Mouse (Mus musculus) testis, postnatal 14 days (tissue): Measurements from ENCODE around the gene Maip1.
A peak's percentile ranks its signal among the peaks of the same experiment; 100 is the strongest.

ENCODE experiments used
- DNase-seq: peaks from one replicate; pipeline ENCODE4 v3.0.0; 2021; ENCODE audit warnings: low spot score

Gene Maip1

DNA sequence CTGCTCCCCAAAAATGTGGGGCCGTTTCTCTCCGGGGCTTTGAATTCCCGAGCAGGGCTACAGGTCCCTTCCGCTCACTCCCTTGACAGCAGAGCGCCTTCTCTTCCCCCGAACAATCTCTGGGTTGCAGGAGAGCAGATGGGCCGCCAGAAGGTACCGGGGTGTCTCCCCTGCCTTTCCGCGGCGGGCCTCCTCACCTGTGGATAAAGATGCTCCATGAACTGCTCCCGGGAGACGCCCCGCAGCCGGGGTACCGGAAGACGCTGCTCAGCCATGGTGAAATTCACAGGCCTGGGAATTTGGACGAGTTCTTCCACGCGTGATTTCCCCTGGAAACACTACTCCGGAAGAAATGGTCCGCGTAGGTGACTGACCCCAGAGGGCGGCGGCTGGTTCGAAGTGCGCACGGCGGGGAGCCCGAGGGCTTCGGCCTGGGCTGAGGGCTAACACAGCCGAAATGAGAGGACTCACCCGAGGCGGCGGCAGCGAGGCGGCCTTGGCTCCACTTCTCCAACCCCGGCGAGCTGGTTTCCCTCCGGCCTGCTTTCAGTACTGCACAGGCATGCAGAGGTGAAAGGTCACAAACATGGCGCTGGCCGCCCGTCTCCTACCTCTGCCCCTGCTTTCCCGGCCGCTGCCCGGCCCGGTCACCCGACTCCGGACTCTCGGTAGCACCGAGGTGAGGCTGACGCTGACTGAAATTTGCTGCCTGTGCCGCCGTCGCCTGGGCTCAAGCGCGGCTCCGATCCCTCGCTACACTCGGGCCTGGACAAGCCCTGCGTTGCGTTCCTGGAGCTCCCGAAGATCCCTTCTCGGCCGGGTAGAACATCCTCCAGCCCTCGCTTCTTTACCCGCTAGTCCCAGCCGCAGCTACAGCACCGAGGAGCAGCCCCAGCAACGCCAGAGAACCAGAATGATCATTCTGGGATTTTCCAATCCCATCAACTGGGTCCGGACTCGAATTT lies at the start of gene Maip1, which contains the start of gene Tyw5:
Maip1 (plus strand) TSS at position 142 of the 965 bp plus-strand sequence.
Tyw5 (minus strand) TSS at position 915 of the 965 bp plus-strand sequence.
- DNase-seq = peak; percentile 84

- DNase-seq = no peak
Measured at GRCm38 (mm10) chr1:57358546-57358945, 47.6 kb upstream of the Maip1 start.

GRCm38 (mm10) chr1:57367446-57367845 lies 38.7 kb upstream of the Maip1 start:
- no peak for DNase-seq

DNA sequence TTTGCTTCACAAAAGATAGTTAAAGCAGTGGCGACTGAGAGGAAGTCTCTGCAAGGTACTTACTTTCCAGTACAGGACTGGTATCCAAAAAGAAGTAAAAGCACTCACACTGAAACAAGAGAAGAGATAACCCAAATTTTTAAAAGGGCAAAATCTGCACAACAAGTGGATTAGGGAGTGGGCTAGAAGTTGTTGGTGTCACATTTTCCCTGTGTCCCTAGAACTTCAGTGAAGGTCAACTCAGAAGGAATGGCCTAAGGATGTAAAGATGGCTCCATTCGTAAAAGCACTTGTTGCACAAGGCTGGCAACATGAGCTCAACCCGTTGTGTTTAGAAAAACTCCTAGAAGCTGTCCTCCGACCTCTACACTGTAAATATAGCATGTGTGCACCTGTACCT lies 37.0 kb upstream of the Maip1 start:
- no peak for DNase-seq

- DNase-seq = no peak
Measured at GRCm38 (mm10) chr1:57370451-57370850, 35.7 kb upstream of the Maip1 start.

DNA sequence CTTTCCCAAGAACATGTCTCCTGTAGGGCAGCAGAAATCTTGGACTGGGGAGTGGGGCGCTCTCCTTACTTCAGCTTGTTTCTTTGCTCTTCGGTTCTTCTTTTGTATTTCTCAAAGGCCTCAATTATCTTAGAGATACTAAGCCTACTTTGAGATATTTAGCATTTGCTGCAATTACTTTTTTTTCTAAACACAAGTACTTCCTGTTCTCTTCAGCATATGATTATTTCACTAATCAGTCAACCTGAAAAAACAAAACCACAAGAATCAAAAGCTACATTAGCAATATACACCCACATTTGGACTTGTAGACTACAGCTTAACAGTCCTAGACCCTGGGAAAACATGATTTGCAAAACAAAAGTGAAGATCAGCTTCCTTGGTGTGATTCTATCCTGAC lies 30.9 kb upstream of the Maip1 start:
- no peak for DNase-seq

- no peak for DNase-seq
Measured at GRCm38 (mm10) chr1:57376806-57377205, 29.3 kb upstream of the Maip1 start.

DNA sequence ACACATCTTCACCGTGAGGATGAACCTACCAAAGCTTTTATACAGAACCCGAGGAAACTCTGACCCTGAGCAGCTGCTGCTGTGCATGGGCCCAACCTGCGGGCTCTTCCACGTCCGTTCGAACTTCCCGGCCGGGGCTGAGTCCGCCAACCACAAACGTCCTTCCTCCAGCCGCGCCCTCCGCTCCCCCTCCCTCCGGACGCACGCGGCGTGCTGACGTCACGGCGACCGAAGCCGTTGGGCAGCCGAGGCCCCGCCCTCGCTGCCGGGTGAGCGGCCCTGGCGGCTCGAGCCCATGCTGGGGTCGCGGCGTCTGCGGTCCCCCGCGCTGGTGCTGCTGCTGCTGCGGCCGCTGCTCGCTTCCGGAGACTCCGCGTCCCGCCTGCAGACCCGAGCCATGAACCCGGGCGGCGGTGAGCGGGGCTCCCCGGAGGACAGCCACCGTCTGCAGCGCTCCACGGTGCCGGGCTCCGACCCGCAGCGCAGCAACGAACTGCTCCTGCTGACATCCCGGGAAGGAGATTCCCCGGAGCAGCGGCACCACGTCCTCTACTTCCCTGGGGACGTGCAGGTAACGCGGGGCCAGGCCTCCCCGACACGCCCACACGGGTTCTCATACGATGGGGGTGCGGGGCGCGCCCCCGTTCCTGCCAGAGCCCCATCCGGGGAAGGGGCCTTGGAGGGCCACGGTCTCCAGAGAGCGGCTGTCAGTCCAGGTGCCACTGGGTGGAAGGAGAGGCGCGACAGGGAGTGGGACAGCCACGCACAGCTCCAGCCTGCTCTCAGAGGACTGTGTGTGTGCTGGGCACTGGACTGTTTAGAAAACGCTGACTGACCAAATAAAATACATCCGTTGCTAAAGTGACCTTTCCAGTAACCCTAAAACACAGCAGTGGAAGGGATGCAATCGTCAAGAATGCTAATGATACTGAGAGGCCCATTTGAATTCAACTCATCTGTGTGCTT lies 28.5 kb upstream of the Maip1 start, which contains the start of gene 1700066M21Rik:
1700066M21Rik (plus strand) TSS at position 245 of the 966 bp plus-strand sequence.
- peak; percentile 93 for DNase-seq

DNA sequence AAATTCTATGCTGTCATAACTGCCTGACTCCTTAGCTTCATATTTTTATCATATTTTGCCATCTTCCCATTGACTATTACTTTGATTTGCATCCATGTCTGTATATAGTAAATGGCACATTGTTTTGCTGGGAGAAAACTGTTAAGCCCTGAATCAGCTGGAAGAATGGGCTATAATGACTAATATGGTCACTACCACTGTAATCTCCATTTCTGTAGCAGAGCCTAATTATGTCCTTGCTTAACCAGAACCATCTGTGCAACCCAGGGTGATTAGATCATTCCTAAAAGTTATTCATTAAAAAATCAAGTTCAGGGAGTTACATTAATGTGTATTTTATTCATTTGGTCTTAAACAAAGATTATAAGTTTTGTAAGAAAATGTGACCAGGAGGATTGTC lies 19.6 kb upstream of the Maip1 start:
- DNase-seq = no peak

- no peak for DNase-seq
Measured at GRCm38 (mm10) chr1:57387876-57388275, 18.3 kb upstream of the Maip1 start.

DNA sequence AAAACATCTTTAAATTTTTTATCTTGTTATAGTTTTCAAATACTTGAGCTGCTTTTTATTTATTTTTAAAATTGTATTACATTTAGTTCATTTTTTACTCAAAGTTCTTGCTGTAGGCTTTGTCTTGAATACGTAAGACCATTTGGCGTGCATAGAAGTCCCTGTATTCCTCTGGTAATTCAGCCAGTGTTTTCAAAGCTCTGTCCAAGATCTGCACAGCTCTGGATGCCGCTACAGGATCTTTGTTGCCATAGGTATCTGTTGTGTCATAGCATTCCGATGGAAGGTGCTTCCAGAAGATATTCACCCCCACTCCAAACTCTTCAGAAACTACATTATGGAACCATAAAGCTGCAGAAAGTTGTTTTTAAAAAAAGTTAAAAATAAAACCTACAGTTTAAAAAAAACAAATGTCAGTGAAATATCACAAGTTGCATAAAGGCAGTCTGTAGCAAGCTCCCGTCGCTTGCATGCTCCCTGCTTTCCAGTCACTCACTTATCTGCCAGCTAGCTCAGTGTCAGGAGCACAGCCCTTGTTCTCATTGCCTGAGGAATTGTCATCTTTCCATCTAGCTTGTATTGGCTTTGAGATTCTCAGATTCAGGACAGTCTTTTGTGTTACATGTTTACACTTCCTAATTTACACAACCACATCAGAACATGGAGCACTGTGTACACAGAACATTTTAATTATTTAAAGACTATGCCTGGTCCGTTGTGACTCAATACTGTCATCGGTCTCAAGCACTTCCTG lies 17.5 kb upstream of the Maip1 start:
- no peak for DNase-seq

DNA sequence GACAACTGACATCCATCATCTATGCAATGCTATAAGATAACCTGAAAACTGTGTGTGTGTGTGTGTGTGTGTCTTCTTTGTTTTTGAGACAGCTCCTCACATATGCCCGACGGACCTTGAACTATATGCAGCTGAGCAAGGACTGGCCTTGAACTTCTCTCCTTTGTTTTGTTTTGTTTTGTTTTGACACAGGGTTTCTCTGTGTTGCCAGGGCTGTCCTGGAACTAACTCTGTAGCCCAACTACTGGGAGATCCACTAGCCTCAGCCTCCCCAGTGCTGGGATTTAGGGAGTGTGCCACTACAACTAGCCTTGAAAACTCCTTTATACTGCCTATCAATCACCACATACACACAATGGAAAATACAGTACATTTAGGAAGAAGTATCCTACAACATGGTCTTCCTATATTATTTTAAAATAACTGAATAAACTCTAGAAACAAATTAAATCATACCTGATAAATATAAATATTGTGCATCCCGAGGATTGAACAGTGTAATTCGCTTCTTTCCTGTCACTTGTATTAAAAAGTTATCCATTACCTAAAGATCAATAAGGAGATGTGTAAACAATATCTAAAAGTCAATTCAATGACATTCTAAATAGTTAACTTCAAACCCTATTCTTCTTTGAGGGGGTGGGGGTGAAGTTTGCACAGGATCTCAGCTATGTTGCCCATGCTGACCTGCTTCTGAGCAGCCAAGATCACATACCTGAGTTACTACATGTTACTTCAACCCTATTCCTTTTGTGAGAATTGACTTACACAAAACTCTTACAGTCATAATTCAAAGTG lies 14.9 kb upstream of the Maip1 start:
- DNase-seq = no peak

- no peak for DNase-seq
Measured at GRCm38 (mm10) chr1:57392417-57392816, 13.7 kb upstream of the Maip1 start.

DNA sequence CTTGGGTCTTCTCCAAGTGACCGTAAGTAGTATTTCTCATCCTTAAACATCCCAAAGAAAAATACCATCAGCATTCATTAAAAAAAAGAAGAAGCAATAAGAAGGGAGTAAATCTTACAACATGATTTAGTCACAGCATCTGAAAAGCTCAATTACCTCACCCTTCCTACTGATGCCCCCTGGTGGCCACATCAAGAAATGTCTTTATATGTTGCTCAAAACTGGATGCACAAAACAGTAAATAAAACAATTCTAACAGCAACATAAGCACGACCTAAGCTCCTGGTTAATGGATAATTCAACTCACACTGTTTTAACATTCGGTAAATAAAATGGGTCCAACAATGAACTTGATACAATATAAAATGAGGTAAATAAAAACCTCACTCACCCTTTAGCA lies 12.1 kb upstream of the Maip1 start:
- DNase-seq = no peak

DNA sequence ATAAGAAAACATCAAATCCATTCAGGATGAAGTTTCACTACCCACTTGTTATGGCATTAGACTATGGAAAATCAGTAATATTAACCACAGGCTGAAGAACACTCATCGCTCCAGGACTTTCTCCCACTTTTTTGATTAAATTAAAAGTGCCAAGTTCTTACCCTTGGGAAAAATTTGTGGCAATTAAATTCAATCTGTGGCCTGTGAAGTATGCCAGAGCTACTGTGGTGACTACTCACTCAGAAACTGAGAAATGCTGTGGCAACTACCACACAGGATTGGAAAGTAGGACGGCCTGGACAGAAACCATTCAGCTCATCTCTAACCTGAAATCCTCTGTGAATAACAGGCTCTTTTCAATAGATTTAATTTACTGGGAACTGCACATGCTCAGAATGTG lies 5.8 kb upstream of the Maip1 start:
- DNase-seq = no peak

DNA sequence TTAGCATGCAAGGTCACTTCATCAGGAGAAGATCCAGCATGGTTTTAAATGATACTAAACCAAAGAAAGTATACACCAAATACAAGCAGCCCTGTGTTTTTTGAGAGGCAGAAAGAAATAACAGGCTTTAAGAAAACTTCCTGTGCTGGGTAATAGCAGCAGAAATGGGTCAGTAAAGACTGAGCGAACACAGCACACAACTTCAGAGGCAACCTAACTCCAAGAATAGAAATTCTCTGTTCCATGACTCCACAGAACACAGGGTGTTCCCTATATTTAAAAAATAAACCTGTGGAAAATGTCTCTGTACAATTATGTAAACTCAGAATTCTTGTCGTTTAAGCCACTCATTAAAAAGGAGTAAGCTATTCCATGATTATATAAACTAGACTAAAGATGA lies 5.3 kb upstream of the Maip1 start:
- no peak for DNase-seq

DNA sequence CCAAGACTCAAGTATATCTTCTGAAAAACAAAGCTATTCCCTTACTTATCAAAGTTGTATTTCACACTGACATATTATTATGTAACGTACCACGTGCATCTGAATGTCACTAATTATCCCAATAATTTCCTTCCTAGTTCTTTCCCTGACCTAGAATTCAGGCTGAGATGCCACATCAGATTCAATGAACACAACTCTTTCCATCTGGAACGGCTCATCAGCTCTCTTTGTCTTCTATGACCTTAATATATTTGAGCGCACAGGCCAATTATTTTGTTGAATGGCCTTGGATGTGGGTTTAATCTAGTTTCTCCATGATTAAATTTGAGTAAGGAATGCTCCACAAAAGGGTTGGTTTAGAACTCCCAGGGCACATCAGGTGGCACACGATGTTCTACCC lies 4.0 kb upstream of the Maip1 start:
- DNase-seq = no peak

DNA sequence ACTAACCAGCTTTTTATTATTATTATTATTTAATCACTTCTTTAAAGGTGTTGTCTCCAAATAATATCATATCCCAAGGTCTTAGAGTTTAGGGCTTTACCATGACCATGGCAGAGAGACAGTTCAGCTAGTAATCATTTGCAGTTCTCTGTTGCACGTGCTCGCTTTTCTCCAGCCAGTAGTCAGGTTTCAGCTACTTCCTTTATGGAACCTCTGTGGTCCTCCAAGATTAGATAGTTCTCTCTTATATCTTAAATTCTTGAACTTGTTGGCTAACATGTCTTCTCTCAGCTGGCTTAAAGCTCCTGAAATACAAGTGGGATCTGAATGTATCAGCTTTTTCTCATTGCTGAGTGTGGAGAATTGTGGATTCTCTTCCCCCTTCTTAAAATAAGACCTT lies 2.9 kb downstream of the Maip1 start:
- DNase-seq = no peak

DNA sequence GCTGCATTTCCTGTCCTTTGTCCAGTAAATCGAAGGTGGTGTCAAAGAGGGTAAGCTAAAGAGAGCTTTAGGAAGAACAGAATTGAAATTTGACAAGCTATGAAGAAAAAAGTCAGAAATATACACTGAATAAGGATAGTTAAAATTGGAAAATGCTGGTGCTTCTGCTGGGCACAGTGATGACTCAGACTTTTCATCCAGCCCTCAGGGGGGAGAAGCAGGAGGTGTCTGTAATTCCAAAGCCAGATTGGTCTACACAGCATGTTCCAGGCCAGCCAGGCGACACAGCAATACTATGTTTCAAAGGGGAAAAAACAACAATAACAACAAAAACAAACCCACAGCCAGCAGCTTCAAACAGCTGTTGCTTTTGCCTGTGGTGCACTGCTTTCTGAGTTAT lies 7.3 kb downstream of the Maip1 start:
- DNase-seq = no peak

- DNase-seq = no peak
Measured at GRCm38 (mm10) chr1:57423696-57424095, 17.6 kb downstream of the Maip1 start.
